Mouse (Mus musculus) megakaryocyte, embryonic 14.5 days (primary cell): ENCODE data around the gene Gm9857.

Experiments
- FLI1 ChIP-seq: IDR thresholded peaks from 2 replicates; pipeline ENCODE4 v1.6.1; 2012; ENCODE audit warnings: low read length, inconsistent platforms, mixed read lengths
- GATA1 ChIP-seq: IDR thresholded peaks from 3 replicates; pipeline ENCODE4 v1.6.1; 2012; ENCODE audit warnings: mixed read lengths, low read length, inconsistent platforms, borderline replicate concordance

DNA sequence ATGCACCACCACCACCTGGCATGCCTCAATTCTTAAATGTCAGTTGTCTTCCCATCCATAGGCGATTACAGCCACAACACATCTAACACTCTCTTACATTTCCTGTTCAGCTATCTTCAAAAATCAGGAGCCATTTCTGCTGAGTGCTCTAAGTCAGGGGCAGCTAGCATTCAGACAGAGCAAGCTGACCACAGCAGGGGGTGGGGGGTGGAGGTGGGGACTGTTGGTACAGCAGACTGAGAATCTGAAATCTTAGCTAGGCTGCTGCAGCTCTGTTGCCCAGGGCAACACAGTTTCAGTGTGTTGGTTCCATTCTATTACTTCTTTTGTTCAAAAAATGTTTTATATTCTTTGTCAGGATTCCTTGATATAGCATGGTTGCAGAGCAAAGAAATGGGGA, 46.3 kb upstream of the Gm9857 start:
- TF ChIP-seq GATA1 (no peak), FLI1 (no peak)
